16 mouse cellular contexts compared by ENCODE assay signal in the genomic region with DNA sequence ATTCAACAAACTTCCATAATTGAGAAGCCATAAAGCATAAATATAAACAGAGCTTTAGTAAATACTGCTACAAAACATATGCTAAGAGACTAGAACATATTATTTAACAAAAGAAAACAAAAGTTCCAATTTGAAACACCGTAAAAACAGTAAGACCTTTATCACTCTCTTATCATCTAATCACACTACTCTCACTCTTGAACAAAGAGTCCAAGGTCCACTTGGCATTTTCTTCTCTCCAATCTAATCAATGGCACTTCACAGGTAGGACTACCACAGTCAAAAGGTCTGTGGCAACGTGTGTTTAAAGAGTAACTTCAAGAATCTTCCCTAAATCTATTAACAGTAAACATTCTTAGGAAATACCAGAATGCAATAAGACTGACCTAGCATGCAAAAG.
"Had no signal": no experiment of that assay in that cellular context is flagged by ENCODE, and none has a peak within 500 bp of the region (broad histone marks: within the 10 kb centered on the region; RNA-seq: fewer than 3 reads in every experiment).

No protein-coding gene starts in this region.

- DNase-seq: retina, postnatal 1 day; right cerebral cortex, adult 18-20 months; right cerebral cortex, postnatal 14 days; right cerebral cortex, postnatal 25 days; right cerebral cortex, postnatal 4 days; spleen, adult 18-20 months; thymus, adult 18-20 months; thymus, adult 2 months; thymus, postnatal 14 days; thymus, postnatal 25 days; thymus, postnatal 36 days; thymus, postnatal 4 days had no signal

- H3K9ac ChIP-seq: neural tube, embryonic 13.5 days; neural tube, embryonic 15.5 days; stomach, embryonic 15.5 days had no signal

- H3K27me3 ChIP-seq: neural tube, embryonic 13.5 days; neural tube, embryonic 15.5 days; stomach, embryonic 15.5 days had no signal

- H3K36me3 ChIP-seq: neural tube, embryonic 15.5 days; stomach, embryonic 15.5 days had no signal

- H3K4me2 ChIP-seq: neural tube, embryonic 13.5 days; neural tube, embryonic 15.5 days; stomach, embryonic 15.5 days had no signal

- H3K4me3 ChIP-seq: neural tube, embryonic 13.5 days; neural tube, embryonic 15.5 days; stomach, embryonic 15.5 days had no signal

- H3K4me1 ChIP-seq: neural tube, embryonic 13.5 days; neural tube, embryonic 15.5 days; stomach, embryonic 15.5 days had no signal

- H3K9me3 ChIP-seq: neural tube, embryonic 13.5 days; neural tube, embryonic 15.5 days; stomach, embryonic 15.5 days had no signal

- H3K27ac ChIP-seq: neural tube, embryonic 13.5 days; neural tube, embryonic 15.5 days; stomach, embryonic 15.5 days; stomach, postnatal 0 days had no signal
